Mouse (Mus musculus): ENCODE measurements around the gene Ccnd2. TPM values are rescaled to one million over a fixed set of nuclear protein-coding genes. Genes with fewer than 3 reads are reported as not detected.

Ccnd2 gene
- polyA plus RNA-seq, 1 experiment from 2014 or later = 78.2 TPM

DNA sequence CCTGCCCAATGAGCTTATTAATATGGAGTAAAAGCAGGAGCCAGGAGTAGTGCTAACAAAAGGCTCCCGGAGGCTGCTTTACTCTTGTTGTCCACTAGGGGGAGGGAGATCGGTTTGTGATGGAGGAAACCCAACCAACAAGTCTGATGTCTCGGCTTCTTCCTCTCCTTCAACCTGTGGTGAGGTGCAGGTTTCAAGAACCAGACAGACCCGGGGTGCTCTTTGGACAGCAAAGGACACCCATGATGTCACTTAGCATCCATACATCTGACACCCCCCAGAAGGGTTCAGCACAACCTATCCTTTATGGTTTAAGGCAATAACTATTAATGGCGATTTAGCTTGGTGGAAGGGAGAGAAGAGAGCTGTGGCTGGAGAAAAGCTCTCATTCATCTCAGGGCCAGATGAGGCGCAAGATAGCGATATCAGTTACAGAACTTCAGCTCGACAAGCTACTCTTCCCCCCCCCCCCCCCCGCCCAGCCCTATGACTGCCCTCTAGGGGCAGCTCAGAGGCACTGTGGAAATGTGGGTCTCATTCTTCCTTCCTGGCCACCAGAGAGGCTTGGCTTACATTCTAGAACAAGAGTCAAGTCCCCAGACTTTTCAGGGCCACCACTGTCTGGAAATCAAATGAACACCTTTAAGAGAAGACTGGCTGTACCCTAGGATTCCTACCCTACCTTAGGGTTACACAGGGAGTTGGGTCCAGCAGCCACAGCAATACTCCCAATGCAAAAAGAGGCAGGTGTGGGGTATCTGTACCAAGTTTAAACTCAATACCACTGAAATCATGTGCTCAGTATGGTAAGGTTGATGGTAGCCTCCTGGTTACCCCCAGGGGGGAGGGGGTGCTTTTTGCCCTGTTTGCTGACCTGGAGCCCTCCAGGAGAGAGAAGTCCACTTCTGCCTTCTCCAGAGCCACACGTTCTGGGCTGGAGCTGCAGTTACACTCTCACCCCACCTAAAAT, 9.6 kb downstream of the Ccnd2 start:
- no peak overlapping the region for H3K4me2 ChIP-seq (ENCODE audit: low read depth, low read length)
- no peaks in the 10 kb centered on the region for H3K36me3 ChIP-seq (ENCODE audit: control insufficient read depth, insufficient read depth, low read length)
- no peak overlapping the region; the same call in 1 of the 2 replicates for H3K27ac ChIP-seq (ENCODE audit: low read depth, low read length)
- no peak overlapping the region for H3K9ac ChIP-seq (replicated peaks; ENCODE audit: low read depth, low read length)
- no peaks in the 10 kb centered on the region for H3K27me3 ChIP-seq (ENCODE audit: control insufficient read depth, insufficient read depth, low read length)
- H3K4me3 ChIP-seq (ENCODE audit: low read depth, low read length) = no peak overlapping the region
- no peaks in the 10 kb centered on the region for H3K9me3 ChIP-seq (ENCODE audit: control insufficient read depth, low read length)
- H3K4me1 ChIP-seq (ENCODE audit: control insufficient read depth, insufficient read depth, low read length) = no peaks in the 10 kb centered on the region
- 31% methylated on average over 9 of the region's 10 CpGs for WGBS
- ATAC-seq (ENCODE audit: low read depth) = peak; percentile 50; the same call in 1 of the 2 replicates

DNA sequence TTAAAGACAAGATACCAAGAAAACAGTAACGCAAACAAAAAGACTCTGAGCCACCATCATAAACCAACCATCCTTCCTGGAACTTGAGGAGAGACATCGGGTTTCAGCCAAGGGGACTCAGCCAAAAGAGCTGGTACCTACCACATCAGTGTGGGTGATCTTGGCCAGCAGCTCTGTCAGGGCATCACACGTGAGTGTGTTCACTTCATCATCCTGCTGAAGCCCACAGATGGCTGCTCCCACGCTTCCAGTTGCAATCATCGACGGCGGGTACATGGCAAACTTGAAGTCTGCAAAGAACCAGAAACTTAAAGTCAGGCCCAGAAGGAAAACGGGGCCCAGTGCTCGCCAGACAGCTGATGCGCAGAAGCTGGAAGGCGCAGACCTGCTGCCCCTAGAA, 13.0 kb downstream of the Ccnd2 start:
- 96% methylated on average over 11 of the region's 11 CpGs for WGBS
- H3K4me1 ChIP-seq (ENCODE audit: control insufficient read depth, insufficient read depth, low read length) = no peaks in the 10 kb centered on the region
- ATAC-seq (ENCODE audit: low read depth) = no peak

DNA sequence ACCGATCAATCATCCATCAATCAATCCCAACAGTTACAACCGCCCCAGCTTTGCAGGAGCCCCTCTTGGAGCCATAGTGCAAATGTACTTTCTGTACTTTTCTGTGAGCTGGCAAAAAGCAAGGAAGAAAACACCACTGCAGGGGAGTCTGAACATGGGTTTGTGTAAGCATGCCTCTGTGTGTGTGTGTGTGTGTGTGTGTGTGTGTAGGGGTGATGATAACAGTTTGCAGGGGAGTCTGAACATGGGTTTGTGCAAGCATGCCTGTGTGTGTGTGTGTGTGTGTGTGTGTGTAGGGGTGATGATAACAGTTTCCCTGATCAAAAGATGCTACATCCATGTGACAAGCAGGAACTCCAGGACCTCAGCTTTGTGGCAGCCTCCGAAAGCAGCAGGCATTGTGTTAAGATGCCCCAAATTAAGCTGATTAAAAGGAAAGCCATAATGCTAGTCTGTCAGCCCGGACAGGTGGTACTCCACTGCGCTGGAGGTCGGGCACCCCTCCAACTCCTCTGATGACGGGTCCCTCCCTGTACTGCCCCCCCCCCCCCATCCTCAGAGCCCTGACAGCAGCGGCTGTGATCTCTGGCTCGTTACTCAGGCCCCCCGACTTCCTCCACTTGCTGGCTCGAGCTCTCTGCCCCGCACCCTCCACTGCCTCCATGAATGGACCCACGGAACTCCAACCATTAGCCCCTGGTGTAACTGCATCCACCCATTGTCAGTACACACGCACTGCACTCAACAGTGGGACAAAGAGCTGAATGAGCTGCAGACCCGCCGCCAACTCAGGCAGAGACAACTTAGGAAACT, 18.4 kb downstream of the Ccnd2 start:
- H3K4me3 ChIP-seq (ENCODE audit: low read depth, low read length) = no peak overlapping the region
- H3K4me2 ChIP-seq (ENCODE audit: low read depth, low read length) = peak overlapping the region; percentile 19; the same call in 1 of the 2 replicates
- WGBS = 47% methylated on average over 13 of the region's 16 CpGs
- H3K9me3 ChIP-seq (ENCODE audit: control insufficient read depth, low read length) = no peaks in the 10 kb centered on the region
- peak; percentile 86 for ATAC-seq (ENCODE audit: low read depth)
- no peak overlapping the region for H3K27ac ChIP-seq (ENCODE audit: low read depth, low read length)
- no peaks in the 10 kb centered on the region for H3K4me1 ChIP-seq (ENCODE audit: control insufficient read depth, insufficient read depth, low read length)
- H3K27me3 ChIP-seq (ENCODE audit: control insufficient read depth, insufficient read depth, low read length) = no peaks in the 10 kb centered on the region
- no peak overlapping the region for H3K9ac ChIP-seq (replicated peaks; ENCODE audit: low read depth, low read length)
- no peaks in the 10 kb centered on the region for H3K36me3 ChIP-seq (ENCODE audit: control insufficient read depth, insufficient read depth, low read length)

More for the DNA sequence above, 13.0 kb downstream of the Ccnd2 start:
- Histone ChIP-seq H3K27ac (ENCODE audit: low read depth, low read length) (no peak overlapping the region), H3K9ac (replicated peaks; ENCODE audit: low read depth, low read length) (no peak overlapping the region), H3K4me2 (ENCODE audit: low read depth, low read length) (no peak overlapping the region), H3K9me3 (ENCODE audit: control insufficient read depth, low read length) (no peaks in the 10 kb centered on the region), H3K27me3 (ENCODE audit: control insufficient read depth, insufficient read depth, low read length) (no peaks in the 10 kb centered on the region), H3K4me3 (ENCODE audit: low read depth, low read length) (no peak overlapping the region), H3K36me3 (ENCODE audit: control insufficient read depth, insufficient read depth, low read length) (no peaks in the 10 kb centered on the region)

DNA sequence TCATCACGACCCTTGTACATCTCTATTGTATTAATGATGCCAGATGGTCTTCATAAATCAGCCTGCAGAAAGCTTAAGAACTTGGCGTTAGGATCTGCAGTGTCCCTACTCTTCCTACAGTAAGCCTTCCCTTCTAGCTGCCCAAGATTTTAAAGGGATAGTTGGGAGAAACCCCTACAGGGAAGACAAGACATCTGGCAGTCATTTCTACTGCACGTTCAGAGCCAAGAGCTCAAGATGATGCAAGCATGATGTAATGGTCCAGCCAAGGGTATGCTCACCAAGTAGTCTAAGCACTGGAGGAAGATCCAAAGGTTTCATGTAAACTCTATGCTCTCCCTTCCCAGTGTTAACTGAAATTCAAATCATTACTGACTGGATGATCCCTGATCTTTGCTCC, 19.3 kb downstream of the Ccnd2 start:
- H3K9me3 ChIP-seq (ENCODE audit: control insufficient read depth, low read length) = no peaks in the 10 kb centered on the region
- H3K4me2 ChIP-seq (ENCODE audit: low read depth, low read length) = no peak overlapping the region
- 58% methylated on average over 3 of the region's 3 CpGs for WGBS
- no peak overlapping the region for H3K9ac ChIP-seq (replicated peaks; ENCODE audit: low read depth, low read length)
- no peaks in the 10 kb centered on the region for H3K4me1 ChIP-seq (ENCODE audit: control insufficient read depth, insufficient read depth, low read length)
- no peak for ATAC-seq (ENCODE audit: low read depth)
- H3K27me3 ChIP-seq (ENCODE audit: control insufficient read depth, insufficient read depth, low read length) = no peaks in the 10 kb centered on the region
- no peaks in the 10 kb centered on the region for H3K36me3 ChIP-seq (ENCODE audit: control insufficient read depth, insufficient read depth, low read length)
- H3K4me3 ChIP-seq (ENCODE audit: low read depth, low read length) = no peak overlapping the region
- no peak overlapping the region for H3K27ac ChIP-seq (ENCODE audit: low read depth, low read length)

DNA sequence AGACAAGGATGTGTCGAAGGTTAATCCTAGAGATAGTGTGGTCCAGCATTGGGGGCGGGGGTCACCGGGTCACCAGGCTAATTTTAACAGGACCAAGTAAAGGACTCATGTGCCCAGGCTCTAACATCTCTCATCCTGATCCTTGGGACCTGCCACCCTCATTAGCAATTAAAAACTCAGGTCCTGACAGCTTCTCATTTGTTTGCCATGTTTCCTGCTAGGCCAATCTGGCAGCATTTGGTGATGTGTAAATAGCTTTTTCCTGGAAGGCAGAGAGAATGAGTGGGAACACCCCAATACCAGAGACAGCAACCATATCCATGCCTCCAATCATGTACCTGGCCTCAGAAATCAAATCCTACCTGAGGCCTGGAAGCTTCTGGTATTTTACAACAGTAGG, 20.0 kb downstream of the Ccnd2 start:
- 87% methylated on average over 3 of the region's 3 CpGs for WGBS
- Histone ChIP-seq H3K27ac (ENCODE audit: low read depth, low read length) (no peak overlapping the region), H3K4me1 (ENCODE audit: control insufficient read depth, insufficient read depth, low read length) (no peaks in the 10 kb centered on the region), H3K4me3 (ENCODE audit: low read depth, low read length) (no peak overlapping the region), H3K36me3 (ENCODE audit: control insufficient read depth, insufficient read depth, low read length) (no peaks in the 10 kb centered on the region), H3K9ac (replicated peaks; ENCODE audit: low read depth, low read length) (no peak overlapping the region), H3K9me3 (ENCODE audit: control insufficient read depth, low read length) (no peaks in the 10 kb centered on the region), H3K27me3 (ENCODE audit: control insufficient read depth, insufficient read depth, low read length) (no peaks in the 10 kb centered on the region), H3K4me2 (ENCODE audit: low read depth, low read length) (no peak overlapping the region)
- ATAC-seq (ENCODE audit: low read depth) = no peak

DNA sequence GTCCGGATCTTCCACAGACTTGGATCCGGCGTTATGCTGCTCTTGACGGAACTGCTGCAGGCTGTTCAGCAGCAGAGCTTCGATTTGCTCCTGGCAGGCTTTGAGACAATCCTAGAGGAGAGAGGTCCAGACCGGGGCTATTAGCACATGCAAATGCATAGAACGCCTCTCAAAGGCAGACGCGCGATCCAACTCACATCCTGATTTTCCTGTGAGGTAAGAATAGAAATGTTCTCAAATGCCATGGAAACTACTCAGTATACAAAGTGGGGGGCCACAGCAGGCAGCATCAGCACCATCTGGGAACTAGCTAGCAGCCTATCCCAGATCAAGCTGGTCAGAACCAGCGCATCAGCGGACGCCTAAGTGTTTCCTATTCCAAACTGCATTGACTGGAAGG, 21.6 kb downstream of the Ccnd2 start:
- H3K4me1 ChIP-seq (ENCODE audit: control insufficient read depth, insufficient read depth, low read length) = no peaks in the 10 kb centered on the region
- no peaks in the 10 kb centered on the region for H3K36me3 ChIP-seq (ENCODE audit: control insufficient read depth, insufficient read depth, low read length)
- no peak overlapping the region for H3K4me2 ChIP-seq (ENCODE audit: low read depth, low read length)
- no peak overlapping the region for H3K4me3 ChIP-seq (ENCODE audit: low read depth, low read length)
- H3K27ac ChIP-seq (ENCODE audit: low read depth, low read length) = no peak overlapping the region
- no peaks in the 10 kb centered on the region for H3K27me3 ChIP-seq (ENCODE audit: control insufficient read depth, insufficient read depth, low read length)
- 71% methylated on average over 13 of the region's 13 CpGs for WGBS
- H3K9ac ChIP-seq (replicated peaks; ENCODE audit: low read depth, low read length) = no peak overlapping the region
- no peaks in the 10 kb centered on the region for H3K9me3 ChIP-seq (ENCODE audit: control insufficient read depth, low read length)
- ATAC-seq (ENCODE audit: low read depth) = no peak

DNA sequence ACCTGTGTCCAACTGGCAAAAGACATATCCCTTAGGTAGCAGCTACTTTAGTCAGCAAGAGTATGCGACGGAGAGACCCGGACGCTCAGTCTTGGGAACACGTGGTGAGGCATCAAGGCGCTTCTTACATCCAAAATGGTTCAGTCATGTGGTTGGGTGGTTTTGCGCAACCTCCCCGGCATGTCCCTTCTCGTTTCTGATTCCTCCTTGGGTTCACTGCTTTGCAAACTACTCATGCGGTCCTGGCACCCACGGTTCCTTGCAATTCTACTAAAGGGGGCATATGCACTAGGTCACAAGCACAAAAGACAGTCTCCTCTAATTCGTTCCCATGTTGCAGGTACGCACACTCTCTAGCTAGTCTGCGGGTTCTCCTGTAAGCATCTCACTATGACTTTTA, 22.3 kb downstream of the Ccnd2 start:
- no peaks in the 10 kb centered on the region for H3K4me1 ChIP-seq (ENCODE audit: control insufficient read depth, insufficient read depth, low read length)
- no peaks in the 10 kb centered on the region for H3K27me3 ChIP-seq (ENCODE audit: control insufficient read depth, insufficient read depth, low read length)
- H3K9me3 ChIP-seq (ENCODE audit: control insufficient read depth, low read length) = no peaks in the 10 kb centered on the region
- ATAC-seq (ENCODE audit: low read depth) = no peak
- H3K4me2 ChIP-seq (ENCODE audit: low read depth, low read length) = no peak overlapping the region
- H3K4me3 ChIP-seq (ENCODE audit: low read depth, low read length) = no peak overlapping the region
- no peak overlapping the region for H3K27ac ChIP-seq (ENCODE audit: low read depth, low read length)
- H3K9ac ChIP-seq (replicated peaks; ENCODE audit: low read depth, low read length) = no peak overlapping the region
- H3K36me3 ChIP-seq (ENCODE audit: control insufficient read depth, insufficient read depth, low read length) = no peaks in the 10 kb centered on the region
- WGBS = 93% methylated on average over 14 of the region's 14 CpGs

DNA sequence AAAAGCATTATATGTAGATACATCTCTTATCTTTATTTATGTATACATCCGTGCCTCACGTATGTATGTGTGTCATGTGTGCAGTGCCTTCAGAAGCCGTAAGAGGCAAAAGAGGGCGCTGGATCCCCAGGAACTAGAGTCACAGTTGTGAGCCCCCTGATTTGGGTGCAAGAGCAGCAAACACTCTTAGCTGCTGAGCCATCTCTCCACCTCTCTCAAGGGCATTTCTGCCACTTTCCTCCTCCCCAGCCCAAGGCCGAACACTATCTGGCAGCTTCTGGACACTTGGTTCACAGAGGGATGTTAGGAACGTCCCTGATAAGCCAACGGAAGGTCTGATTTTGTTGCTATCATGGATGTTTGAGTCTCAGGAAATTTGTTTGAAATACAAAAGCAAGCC, 28.5 kb downstream of the Ccnd2 start:
- Histone ChIP-seq H3K27me3 (ENCODE audit: control insufficient read depth, insufficient read depth, low read length) (no peaks in the 10 kb centered on the region), H3K36me3 (ENCODE audit: control insufficient read depth, insufficient read depth, low read length) (no peaks in the 10 kb centered on the region), H3K4me1 (ENCODE audit: control insufficient read depth, insufficient read depth, low read length) (no peaks in the 10 kb centered on the region), H3K9me3 (ENCODE audit: control insufficient read depth, low read length) (no peaks in the 10 kb centered on the region), H3K4me3 (ENCODE audit: low read depth, low read length) (no peak overlapping the region), H3K27ac (ENCODE audit: low read depth, low read length) (no peak overlapping the region), H3K9ac (replicated peaks; ENCODE audit: low read depth, low read length) (no peak overlapping the region), H3K4me2 (ENCODE audit: low read depth, low read length) (no peak overlapping the region)
- no peak for ATAC-seq (ENCODE audit: low read depth)
- WGBS = 90% methylated on average over 7 of the region's 7 CpGs

DNA sequence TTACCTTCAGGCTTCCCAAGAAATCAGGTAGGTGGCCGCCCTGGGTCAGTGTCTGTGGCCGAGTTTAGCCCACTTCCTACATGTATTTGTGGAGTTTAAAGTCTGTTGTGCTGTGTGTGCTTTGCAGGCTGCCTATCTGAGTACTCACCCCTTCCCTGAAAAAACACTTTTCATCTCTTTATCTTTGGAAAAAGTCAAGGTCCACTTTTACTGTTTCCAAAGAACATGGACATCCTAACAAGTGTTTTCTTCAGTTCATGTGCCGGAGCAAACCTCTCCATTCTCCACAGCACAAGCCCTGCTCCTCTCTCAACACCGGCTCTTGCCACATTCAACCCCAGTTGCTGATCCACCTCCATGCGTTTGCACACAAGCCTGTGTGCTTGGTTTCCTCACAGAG, 29.0 kb downstream of the Ccnd2 start:
- ATAC-seq (ENCODE audit: low read depth) = no peak
- Histone ChIP-seq H3K36me3 (ENCODE audit: control insufficient read depth, insufficient read depth, low read length) (no peaks in the 10 kb centered on the region), H3K9me3 (ENCODE audit: control insufficient read depth, low read length) (no peaks in the 10 kb centered on the region), H3K4me3 (ENCODE audit: low read depth, low read length) (no peak overlapping the region), H3K9ac (replicated peaks; ENCODE audit: low read depth, low read length) (no peak overlapping the region), H3K27ac (ENCODE audit: low read depth, low read length) (no peak overlapping the region), H3K4me1 (ENCODE audit: control insufficient read depth, insufficient read depth, low read length) (no peaks in the 10 kb centered on the region), H3K27me3 (ENCODE audit: control insufficient read depth, insufficient read depth, low read length) (no peaks in the 10 kb centered on the region), H3K4me2 (ENCODE audit: low read depth, low read length) (no peak overlapping the region)
- 87% methylated on average over 5 of the region's 5 CpGs for WGBS

Data from neural tube, embryonic 14.5 days (tissue).